Mouse (Mus musculus) frontal cortex, postnatal 10 days (tissue): Measurements from ENCODE around the gene Wbp1.
A peak's percentile ranks its signal among the peaks of the same experiment; 100 is the strongest.

Source experiments
- DNase-seq, 2 experiments: peaks; one replicate each; pipeline ENCODE4 v3.0.0; 2022; ENCODE audit warnings: low spot score in 2 of 2, mixed read lengths in 1 of 2

Gene Wbp1

GRCm38 (mm10) chr6:83116373-83117164, 4.8 kb downstream of the Wbp1 start:
- DNase-seq = no peak

- DNase-seq = no peak
Observed at GRCm38 (mm10) chr6:83115682-83116372, 5.5 kb downstream of the Wbp1 start.

GRCm38 (mm10) chr6:83115011-83115671, 6.2 kb downstream of the Wbp1 start, which contains the start of gene Mogs:
Gene Mogs (plus strand): TSS chr6:83115496.
- DNase-seq = peak; percentile 82 to 92

GRCm38 (mm10) chr6:83111510-83112136, 9.7 kb downstream of the Wbp1 start:
- no peak for DNase-seq

- peak; percentile 72 to 78 for DNase-seq
Observed at GRCm38 (mm10) chr6:83108762-83109668, 12.3 kb downstream of the Wbp1 start, which contains the start of gene Mrpl53. Gene Mrpl53 (plus strand): TSS chr6:83109040.

GRCm38 (mm10) chr6:83107566-83108400, 13.6 kb downstream of the Wbp1 start:
- DNase-seq = peak; percentile 55 to 63

GRCm38 (mm10) chr6:83104158-83104557, 17.2 kb downstream of the Wbp1 start:
- DNase-seq = peak in 1 of 2 experiments; percentile 54

GRCm38 (mm10) chr6:83103130-83103650, 18.2 kb downstream of the Wbp1 start:
- DNase-seq = peak in 1 of 2 experiments; percentile 42

GRCm38 (mm10) chr6:83101688-83102556, 19.4 kb downstream of the Wbp1 start:
- DNase-seq = peak; percentile 42 to 65

GRCm38 (mm10) chr6:83101316-83101687, 20.1 kb downstream of the Wbp1 start, which contains the start of the genes Ccdc142 and Gm42688:
Gene Ccdc142 (plus strand): TSS chr6:83101601.
Gene Gm42688 (plus strand): TSS chr6:83101617.
- DNase-seq = peak; percentile 83 to 87

GRCm38 (mm10) chr6:83098411-83098810, 22.9 kb downstream of the Wbp1 start:
- no peak for DNase-seq

GRCm38 (mm10) chr6:83095968-83096367, 25.4 kb downstream of the Wbp1 start:
- no peak for DNase-seq

- DNase-seq = no peak
Observed at GRCm38 (mm10) chr6:83092416-83093127, 28.8 kb downstream of the Wbp1 start.

- DNase-seq = no peak
Observed at GRCm38 (mm10) chr6:83087926-83088260, 33.5 kb downstream of the Wbp1 start.

GRCm38 (mm10) chr6:83087205-83087925, 34.0 kb downstream of the Wbp1 start:
- DNase-seq = no peak

GRCm38 (mm10) chr6:83086121-83087035, 35.0 kb downstream of the Wbp1 start, which contains the start of gene Lbx2:
Gene Lbx2 (plus strand): TSS chr6:83086367.
- DNase-seq = no peak
